Mouse (Mus musculus): Measurements from ENCODE around the gene Ttll11. TPM values are rescaled to one million over a fixed set of nuclear protein-coding genes. Genes with fewer than 3 reads are reported as not detected.

The Ttll11 gene
- polyA plus RNA-seq, 1 experiment from 2014 or later: 0.67 TPM

GRCm38 (mm10) chr2:35912090-35912489, 67.6 kb downstream of the Ttll11 start:
- Histone ChIP-seq H3K9ac (no peak overlapping the region), H3K36me3 (no peaks in the 10 kb centered on the region), H3K27ac (no peak overlapping the region), H3K9me3 (no peaks in the 10 kb centered on the region), H3K4me2 (replicated peaks) (no peak overlapping the region), H3K27me3 (replicated peaks) (no peaks in the 10 kb centered on the region), H3K4me1 (replicated peaks) (no peaks in the 10 kb centered on the region), H3K4me3 (replicated peaks) (no peak overlapping the region)
- ATAC-seq: no peak
- 62% methylated on average over 4 of the region's 4 CpGs for WGBS

- Histone ChIP-seq H3K4me2 (replicated peaks) (no peak overlapping the region), H3K36me3 (no peaks in the 10 kb centered on the region), H3K27me3 (replicated peaks) (no peaks in the 10 kb centered on the region), H3K9ac (no peak overlapping the region), H3K4me3 (replicated peaks) (no peak overlapping the region), H3K27ac (no peak overlapping the region), H3K9me3 (no peaks in the 10 kb centered on the region), H3K4me1 (replicated peaks) (no peaks in the 10 kb centered on the region)
- no peak for ATAC-seq
- 88% methylated on average over 1 of the region's 1 CpGs for WGBS
These were observed 68.0 kb downstream of the Ttll11 start for GRCm38 (mm10) chr2:35911675-35912074.

- Histone ChIP-seq H3K9me3 (no peaks in the 10 kb centered on the region), H3K36me3 (no peaks in the 10 kb centered on the region), H3K27ac (no peak overlapping the region), H3K27me3 (replicated peaks) (no peaks in the 10 kb centered on the region), H3K4me3 (replicated peaks) (no peak overlapping the region), H3K4me1 (replicated peaks) (no peaks in the 10 kb centered on the region), H3K9ac (no peak overlapping the region), H3K4me2 (replicated peaks) (no peak overlapping the region)
- no peak for ATAC-seq
- WGBS: 52% methylated on average over 9 of the region's 9 CpGs
These were observed 69.0 kb downstream of the Ttll11 start for GRCm38 (mm10) chr2:35910740-35911139.

- Histone ChIP-seq H3K9me3 (no peaks in the 10 kb centered on the region), H3K36me3 (no peaks in the 10 kb centered on the region), H3K27me3 (replicated peaks) (no peaks in the 10 kb centered on the region), H3K9ac (no peak overlapping the region), H3K4me3 (replicated peaks) (no peak overlapping the region), H3K4me2 (replicated peaks) (no peak overlapping the region), H3K4me1 (replicated peaks) (no peaks in the 10 kb centered on the region), H3K27ac (no peak overlapping the region)
- 95% methylated on average over 4 of the region's 4 CpGs for WGBS
- no peak for ATAC-seq
These were observed 70.4 kb downstream of the Ttll11 start for GRCm38 (mm10) chr2:35909353-35909752.

GRCm38 (mm10) chr2:35907578-35907977, 72.1 kb downstream of the Ttll11 start:
- H3K4me3 ChIP-seq (replicated peaks): no peak overlapping the region
- 64% methylated on average over 6 of the region's 6 CpGs for WGBS
- no peaks in the 10 kb centered on the region for H3K27me3 ChIP-seq (replicated peaks)
- H3K4me1 ChIP-seq (replicated peaks): no peaks in the 10 kb centered on the region
- no peak overlapping the region for H3K27ac ChIP-seq
- no peak overlapping the region for H3K9ac ChIP-seq
- ATAC-seq: no peak
- H3K9me3 ChIP-seq: no peaks in the 10 kb centered on the region
- H3K4me2 ChIP-seq (replicated peaks): no peak overlapping the region
- no peaks in the 10 kb centered on the region for H3K36me3 ChIP-seq

GRCm38 (mm10) chr2:35906174-35906798, 73.4 kb downstream of the Ttll11 start:
- no peak overlapping the region for H3K4me2 ChIP-seq (replicated peaks)
- H3K4me3 ChIP-seq (replicated peaks): no peak overlapping the region
- H3K27ac ChIP-seq: no peak overlapping the region
- no peaks in the 10 kb centered on the region for H3K4me1 ChIP-seq (replicated peaks)
- 15% methylated on average over 11 of the region's 11 CpGs for WGBS
- no peaks in the 10 kb centered on the region for H3K36me3 ChIP-seq
- H3K9ac ChIP-seq: no peak overlapping the region
- no peaks in the 10 kb centered on the region for H3K27me3 ChIP-seq (replicated peaks)
- peak; percentile 79; the same call in 1 of the 2 replicates for ATAC-seq
- no peaks in the 10 kb centered on the region for H3K9me3 ChIP-seq

- H3K4me1 ChIP-seq (replicated peaks): no peaks in the 10 kb centered on the region
- H3K9ac ChIP-seq: no peak overlapping the region
- ATAC-seq: no peak
- no peak overlapping the region for H3K27ac ChIP-seq
- H3K4me3 ChIP-seq (replicated peaks): no peak overlapping the region
- no peaks in the 10 kb centered on the region for H3K27me3 ChIP-seq (replicated peaks)
- no peaks in the 10 kb centered on the region for H3K9me3 ChIP-seq
- WGBS: 65% methylated on average over 2 of the region's 2 CpGs
- no peak overlapping the region for H3K4me2 ChIP-seq (replicated peaks)
- no peaks in the 10 kb centered on the region for H3K36me3 ChIP-seq
These were observed 78.9 kb downstream of the Ttll11 start for GRCm38 (mm10) chr2:35900845-35901244.

GRCm38 (mm10) chr2:35899712-35900111, 80.0 kb downstream of the Ttll11 start:
- no peaks in the 10 kb centered on the region for H3K27me3 ChIP-seq (replicated peaks)
- H3K4me3 ChIP-seq (replicated peaks): no peak overlapping the region
- H3K4me1 ChIP-seq (replicated peaks): no peaks in the 10 kb centered on the region
- H3K9me3 ChIP-seq: no peaks in the 10 kb centered on the region
- H3K9ac ChIP-seq: no peak overlapping the region
- ATAC-seq: no peak
- 91% methylated on average over 3 of the region's 3 CpGs for WGBS
- no peaks in the 10 kb centered on the region for H3K36me3 ChIP-seq
- H3K27ac ChIP-seq: no peak overlapping the region
- no peak overlapping the region for H3K4me2 ChIP-seq (replicated peaks)

GRCm38 (mm10) chr2:35899135-35899474, 80.6 kb downstream of the Ttll11 start:
- H3K4me3 ChIP-seq (replicated peaks): no peak overlapping the region
- no peaks in the 10 kb centered on the region for H3K9me3 ChIP-seq
- no peak overlapping the region for H3K27ac ChIP-seq
- WGBS: 67% methylated on average over 4 of the region's 4 CpGs
- H3K4me1 ChIP-seq (replicated peaks): no peaks in the 10 kb centered on the region
- no peak overlapping the region for H3K9ac ChIP-seq
- no peak for ATAC-seq
- no peaks in the 10 kb centered on the region for H3K27me3 ChIP-seq (replicated peaks)
- H3K4me2 ChIP-seq (replicated peaks): no peak overlapping the region
- H3K36me3 ChIP-seq: no peaks in the 10 kb centered on the region

GRCm38 (mm10) chr2:35898425-35899134, 81.1 kb downstream of the Ttll11 start:
- 74% methylated on average over 6 of the region's 6 CpGs for WGBS
- Histone ChIP-seq H3K4me2 (replicated peaks) (no peak overlapping the region), H3K27me3 (replicated peaks) (no peaks in the 10 kb centered on the region), H3K36me3 (no peaks in the 10 kb centered on the region), H3K27ac (no peak overlapping the region), H3K4me1 (replicated peaks) (no peaks in the 10 kb centered on the region), H3K9me3 (no peaks in the 10 kb centered on the region), H3K9ac (no peak overlapping the region), H3K4me3 (replicated peaks) (no peak overlapping the region)
- ATAC-seq: no peak

GRCm38 (mm10) chr2:35897125-35897524, 82.6 kb downstream of the Ttll11 start:
- Histone ChIP-seq H3K27ac (no peak overlapping the region), H3K36me3 (no peaks in the 10 kb centered on the region), H3K27me3 (replicated peaks) (no peaks in the 10 kb centered on the region), H3K9ac (no peak overlapping the region), H3K4me2 (replicated peaks) (no peak overlapping the region), H3K9me3 (no peaks in the 10 kb centered on the region), H3K4me3 (replicated peaks) (no peak overlapping the region), H3K4me1 (replicated peaks) (no peaks in the 10 kb centered on the region)
- no peak for ATAC-seq
- 70% methylated on average over 2 of the region's 2 CpGs for WGBS

- H3K9ac ChIP-seq: no peak overlapping the region
- 61% methylated on average over 2 of the region's 2 CpGs for WGBS
- no peaks in the 10 kb centered on the region for H3K36me3 ChIP-seq
- no peak overlapping the region for H3K4me2 ChIP-seq (replicated peaks)
- ATAC-seq: no peak
- H3K27ac ChIP-seq: no peak overlapping the region
- H3K4me3 ChIP-seq (replicated peaks): no peak overlapping the region
- no peaks in the 10 kb centered on the region for H3K9me3 ChIP-seq
- H3K4me1 ChIP-seq (replicated peaks): no peaks in the 10 kb centered on the region
- no peaks in the 10 kb centered on the region for H3K27me3 ChIP-seq (replicated peaks)
These were observed 85.2 kb downstream of the Ttll11 start for GRCm38 (mm10) chr2:35894512-35894911.

GRCm38 (mm10) chr2:35890635-35891034, 89.1 kb downstream of the Ttll11 start:
- H3K27me3 ChIP-seq (replicated peaks): no peaks in the 10 kb centered on the region
- H3K27ac ChIP-seq: no peak overlapping the region
- H3K36me3 ChIP-seq: no peaks in the 10 kb centered on the region
- no peak overlapping the region for H3K4me2 ChIP-seq (replicated peaks)
- H3K9ac ChIP-seq: no peak overlapping the region
- 70% methylated on average over 3 of the region's 3 CpGs for WGBS
- H3K4me1 ChIP-seq (replicated peaks): no peaks in the 10 kb centered on the region
- no peaks in the 10 kb centered on the region for H3K9me3 ChIP-seq
- no peak overlapping the region for H3K4me3 ChIP-seq (replicated peaks)
- peak; percentile 88 for ATAC-seq

All from intestine, embryonic 15.5 days (tissue).